Mouse (Mus musculus): Measurements from ENCODE around the gene Col24a1.

DNA sequence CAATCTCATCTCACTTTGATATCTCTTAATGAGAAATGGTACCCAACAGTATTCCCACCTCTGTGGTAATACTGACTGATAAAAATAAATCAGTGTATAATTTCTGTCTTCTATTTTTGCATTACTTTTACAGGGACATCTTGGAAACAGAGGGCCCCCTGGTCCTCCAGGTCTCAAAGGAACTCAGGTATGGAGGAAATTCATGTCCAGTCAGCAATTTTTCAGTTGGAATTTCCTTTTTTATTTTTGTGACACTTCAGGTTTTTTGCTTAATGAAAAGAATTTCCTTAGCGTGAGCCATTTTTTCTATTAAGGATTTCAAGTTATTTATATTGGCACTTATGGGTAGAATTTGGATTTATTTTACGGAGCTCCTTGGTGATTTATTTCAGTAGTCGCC is 106.9 kb downstream of the Col24a1 start:
- TF ChIP-seq CTCF (conservative IDR thresholded peaks at IDR 0.05; ENCODE audit: low read length) (no peak), POU5F1 (IDR thresholded peaks at IDR 0.05; ENCODE audit: borderline replicate concordance, low read length) (no peak), NANOG (IDR thresholded peaks at IDR 0.05; ENCODE audit: borderline replicate concordance, low read length) (no peak)
